Mouse (Mus musculus) urinary bladder, postnatal 4 days (tissue): ENCODE measurements around the gene Lexm.
A peak's percentile ranks its signal among the peaks of the same experiment; 100 is the strongest.

Source experiments
- DNase-seq, 2 experiments: peaks; one replicate each; pipeline ENCODE4 v3.0.0; 2021 to 2022; ENCODE audit warnings: low spot score in 2 of 2

The Lexm gene

GRCm38 (mm10) chr4:106582428-106583153 is 34.5 kb downstream of the Lexm start:
- no peak for DNase-seq

- no peak for DNase-seq
Measured at GRCm38 (mm10) chr4:106581865-106582204, 35.2 kb downstream of the Lexm start.

DNA sequence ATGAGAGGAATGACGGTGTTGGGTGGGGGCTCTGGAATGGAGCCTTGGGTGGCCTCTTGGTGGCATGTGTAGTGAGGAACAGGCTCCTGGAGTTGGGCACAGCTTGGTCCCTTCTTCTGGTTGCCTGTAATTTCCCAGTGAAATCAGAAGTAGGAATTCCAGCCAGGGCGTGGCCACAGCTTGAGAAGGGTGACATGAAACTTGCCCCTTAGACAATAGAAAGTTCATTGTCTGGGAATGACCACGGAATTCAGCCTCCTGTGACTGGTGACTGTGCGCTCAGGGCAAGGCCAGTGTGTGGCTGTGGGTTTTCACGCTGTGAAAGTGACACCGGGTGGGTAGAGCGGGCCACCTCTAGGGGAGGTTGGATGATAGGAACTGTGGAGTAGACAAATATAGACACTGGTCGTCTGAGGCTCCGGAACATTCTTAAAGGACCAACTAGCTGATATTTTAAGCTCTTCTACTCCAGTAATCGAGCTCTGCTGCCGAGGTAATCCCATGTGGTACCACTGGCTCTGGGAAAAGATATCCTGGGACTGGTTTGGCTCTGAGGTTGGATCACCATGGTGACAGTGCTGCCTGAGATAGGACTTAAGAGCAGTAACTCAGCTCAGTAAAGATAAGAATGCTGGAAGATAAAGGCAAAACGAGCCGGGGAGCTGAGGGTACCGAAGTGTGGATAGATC is 35.7 kb downstream of the Lexm start:
- DNase-seq: no peak

GRCm38 (mm10) chr4:106577511-106577910 is 39.5 kb downstream of the Lexm start:
- no peak for DNase-seq

DNA sequence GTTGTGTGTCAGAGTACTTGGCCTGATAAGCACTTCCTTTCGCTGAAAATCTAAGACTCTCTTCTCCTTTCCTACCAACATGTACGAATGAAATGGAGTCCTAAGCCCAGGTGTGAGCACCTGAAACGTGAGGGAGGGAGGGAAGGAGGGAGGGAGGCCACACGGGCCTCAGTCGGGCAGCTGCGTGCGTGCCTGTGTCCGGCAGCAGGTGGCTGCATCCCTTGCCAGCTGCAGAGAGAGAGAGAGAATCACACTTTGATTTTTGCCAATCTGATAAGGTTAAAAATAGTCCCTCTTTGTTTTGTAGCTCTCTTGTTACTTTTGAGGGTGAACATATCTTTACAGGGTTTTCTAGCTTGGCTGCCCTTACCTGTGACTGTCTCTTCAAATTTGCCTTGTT is 42.0 kb downstream of the Lexm start:
- DNase-seq: no peak

GRCm38 (mm10) chr4:106571081-106571724 is 45.8 kb downstream of the Lexm start:
- DNase-seq: no peak

GRCm38 (mm10) chr4:106569680-106570079 is 47.4 kb downstream of the Lexm start:
- DNase-seq: no peak

GRCm38 (mm10) chr4:106564161-106564560 is 52.9 kb downstream of the Lexm start:
- no peak for DNase-seq

DNA sequence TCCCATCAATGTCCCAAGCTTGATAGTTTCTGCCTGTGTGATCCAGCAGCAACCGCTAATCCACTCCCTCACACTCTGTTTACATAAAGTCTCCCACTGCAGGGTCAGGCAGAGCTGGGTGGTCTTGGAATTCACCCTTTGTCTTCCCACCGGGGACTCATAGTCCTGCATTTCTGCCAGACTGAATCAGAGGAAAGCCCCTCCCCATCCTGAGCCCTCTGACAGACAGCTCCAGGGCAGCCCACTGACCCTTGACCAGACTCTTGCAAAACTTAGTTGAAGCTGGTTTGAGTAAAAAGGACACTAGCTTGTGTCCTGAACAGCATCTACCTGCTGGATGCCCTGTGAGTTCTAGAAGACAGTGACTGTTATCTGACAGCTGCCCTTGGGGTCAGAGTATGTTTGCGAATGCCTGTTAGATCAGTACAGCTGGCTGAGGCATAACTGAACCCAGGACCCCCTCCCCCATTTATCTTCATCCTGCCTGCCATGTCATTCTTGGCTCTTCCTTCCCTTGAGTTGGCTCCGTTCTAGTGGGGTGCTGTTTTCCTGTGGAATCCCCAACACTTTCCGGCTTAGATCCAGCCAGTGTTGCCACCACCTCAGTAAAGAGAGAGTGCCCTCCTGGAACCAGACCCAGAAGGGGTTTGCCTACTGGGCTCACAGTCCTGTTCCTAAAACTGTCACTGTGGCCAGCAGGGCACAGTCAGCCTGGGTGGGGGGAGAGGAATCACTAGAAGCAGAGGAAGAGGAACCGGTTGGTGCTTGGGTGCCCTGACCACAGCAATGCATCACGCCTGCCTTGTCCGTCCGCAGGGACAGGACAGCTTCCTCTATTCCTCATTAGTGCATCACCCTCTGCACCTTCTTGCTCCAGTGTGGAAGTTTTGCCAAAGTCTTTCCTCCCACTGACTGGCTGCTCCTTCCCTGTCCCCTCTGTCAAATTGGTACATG is 53.9 kb downstream of the Lexm start:
- no peak for DNase-seq

GRCm38 (mm10) chr4:106562006-106562405 is 55.0 kb downstream of the Lexm start:
- DNase-seq: no peak

GRCm38 (mm10) chr4:106560846-106561781 is 55.9 kb downstream of the Lexm start, which contains the start of gene Dhcr24:
Gene Dhcr24 (plus strand): TSS chr4:106561038.
- peak; percentile 90 to 93 for DNase-seq

DNA sequence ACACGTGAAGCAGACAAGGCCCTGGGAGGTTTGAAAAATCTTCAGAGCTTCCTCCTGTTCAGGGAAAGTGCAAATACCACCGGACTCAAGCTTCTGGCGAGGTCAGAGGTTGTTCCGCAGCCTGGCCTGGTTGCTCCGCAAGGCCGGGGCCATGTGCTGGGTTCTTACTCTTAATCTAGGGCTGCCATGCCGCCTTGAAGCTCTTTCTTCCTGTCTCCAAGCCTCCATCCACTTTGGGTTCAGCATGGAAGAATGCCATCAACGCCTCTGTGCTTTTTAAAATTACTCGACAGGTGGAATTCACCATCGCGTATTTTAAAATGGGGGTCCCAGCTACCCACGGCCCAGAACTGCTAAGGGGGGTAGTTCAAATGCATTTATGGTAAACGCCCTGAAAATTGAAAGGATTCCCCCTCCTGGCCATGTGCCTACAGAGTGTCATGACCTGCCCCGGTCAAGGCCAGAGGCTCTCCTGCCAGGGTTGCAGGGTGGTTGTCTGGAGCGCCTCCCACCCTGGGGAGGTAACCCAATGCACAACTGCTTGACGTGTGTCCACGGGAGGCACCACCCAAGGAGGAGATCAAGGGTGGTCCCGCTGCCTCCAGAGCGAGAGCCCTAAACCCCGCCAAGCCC is 56.7 kb downstream of the Lexm start:
- DNase-seq: no peak

- no peak for DNase-seq
Measured at GRCm38 (mm10) chr4:106559343-106560212, 57.5 kb downstream of the Lexm start.

GRCm38 (mm10) chr4:106557978-106558377 is 59.1 kb downstream of the Lexm start:
- no peak for DNase-seq

DNA sequence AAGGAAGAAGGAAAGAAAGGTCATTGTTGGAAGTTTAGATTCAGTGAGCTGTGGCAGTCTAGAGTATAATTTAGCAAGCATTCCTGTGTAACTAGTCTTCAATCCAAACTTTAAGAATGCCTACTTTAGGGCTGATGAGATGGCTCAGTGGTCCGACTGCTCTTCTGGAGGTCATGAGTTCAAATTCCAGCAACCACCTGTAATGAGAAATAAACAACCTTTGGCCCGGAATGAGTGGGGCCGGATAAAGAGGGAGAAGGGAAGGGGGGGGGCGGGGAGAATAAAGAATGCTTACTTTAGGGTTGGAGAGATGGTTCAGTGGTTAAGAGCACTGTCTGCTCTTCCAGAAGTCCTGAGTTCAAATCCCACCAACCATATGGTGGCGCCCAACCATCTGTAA is 59.8 kb downstream of the Lexm start:
- DNase-seq: no peak

DNA sequence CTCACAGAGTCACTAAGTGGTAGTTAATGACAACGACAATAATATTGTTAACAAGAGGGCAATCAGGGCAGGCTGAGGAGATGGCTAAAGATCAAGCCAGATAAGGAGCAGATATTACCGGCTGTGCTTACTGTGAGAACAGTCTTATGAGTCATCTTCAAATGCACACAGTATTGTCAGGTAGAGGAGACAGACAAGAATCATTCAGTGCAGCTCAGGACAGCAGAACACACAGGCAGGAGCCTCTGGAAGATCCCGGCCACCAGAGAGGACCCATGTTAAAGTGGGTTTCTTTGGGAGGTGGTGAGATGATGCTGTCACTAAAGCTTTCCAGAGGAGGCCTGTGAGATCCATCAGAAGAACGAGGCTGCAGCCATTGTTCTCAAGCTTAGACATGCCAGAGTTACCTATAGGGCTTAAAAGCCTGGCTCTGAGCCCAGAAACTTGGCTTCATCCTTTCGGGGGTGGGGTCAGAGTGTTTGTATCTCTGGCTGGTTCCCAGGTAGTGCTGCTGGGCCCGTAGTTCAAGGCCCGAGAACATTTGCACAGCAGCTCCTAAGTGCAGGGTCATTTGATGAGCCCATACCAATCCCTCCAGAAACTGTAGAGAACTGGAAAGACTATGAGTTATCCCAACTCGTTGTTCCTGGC is 66.4 kb downstream of the Lexm start:
- no peak for DNase-seq

DNA sequence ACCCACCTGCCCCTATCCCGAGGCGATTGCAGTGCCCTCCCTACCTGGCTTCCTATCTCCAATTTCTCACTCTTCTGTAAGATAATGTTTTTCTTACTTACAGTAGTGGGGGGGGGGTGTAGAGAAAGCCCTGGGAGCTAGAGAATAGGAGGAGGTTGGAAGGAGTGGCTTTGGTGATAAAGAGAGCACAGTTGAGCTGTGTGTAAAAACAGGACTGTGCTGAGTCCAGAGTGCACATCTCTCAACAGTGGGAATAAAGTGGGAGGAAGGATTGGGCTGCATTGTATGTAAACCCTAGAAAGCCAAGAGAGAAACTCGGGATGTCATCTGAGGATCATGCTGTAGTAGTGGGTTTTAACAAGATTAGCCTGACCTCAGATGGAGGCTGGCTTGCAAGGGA is 68.9 kb downstream of the Lexm start:
- no peak for DNase-seq

- no peak for DNase-seq
Measured at GRCm38 (mm10) chr4:106546896-106547295, 70.1 kb downstream of the Lexm start.
